Mouse (Mus musculus): ENCODE data around the gene Egr2.

Egr2 gene

DNA sequence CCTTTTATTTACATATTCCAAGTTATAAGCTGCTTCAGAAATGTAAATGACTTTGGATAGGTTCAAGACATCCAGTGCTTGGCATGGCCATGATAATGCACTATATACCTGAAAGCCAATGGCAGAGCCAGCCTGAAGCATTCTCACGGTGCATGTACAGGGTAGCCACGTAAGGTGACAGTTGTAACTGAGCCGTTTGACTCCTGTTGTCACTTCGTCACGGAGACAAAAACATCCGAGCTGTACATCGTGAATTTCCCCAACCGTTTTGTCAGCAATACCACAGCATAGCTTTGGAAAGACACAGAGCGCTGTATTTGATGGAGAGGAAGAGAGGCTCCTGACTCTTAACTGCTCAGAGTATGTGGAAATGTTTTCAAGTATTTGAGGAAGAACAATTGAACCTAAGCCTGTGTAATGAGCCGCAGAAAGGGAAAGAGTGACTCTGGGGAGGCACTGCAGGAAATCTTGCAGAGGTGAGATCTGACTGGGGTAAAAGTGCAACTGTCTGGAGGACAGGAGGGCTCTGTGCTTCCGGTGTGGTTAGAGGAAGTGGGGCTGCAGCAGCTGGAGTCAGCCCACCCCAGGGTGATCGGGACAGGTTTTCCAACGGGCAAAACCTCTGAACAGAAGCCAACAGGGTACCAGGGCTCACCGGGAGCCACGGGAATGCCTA lies 31.8 kb upstream of the Egr2 start:
- H3K27me3 ChIP-seq (ENCODE audit: insufficient read depth, low read length): no peaks in the 10 kb centered on the region; the same call in 1 of the 2 replicates
- H3K36me3 ChIP-seq (ENCODE audit: insufficient read depth, low read length): no peaks in the 10 kb centered on the region
- H3K4me3 ChIP-seq (replicated peaks; ENCODE audit: low read length): no peak overlapping the region

DNA sequence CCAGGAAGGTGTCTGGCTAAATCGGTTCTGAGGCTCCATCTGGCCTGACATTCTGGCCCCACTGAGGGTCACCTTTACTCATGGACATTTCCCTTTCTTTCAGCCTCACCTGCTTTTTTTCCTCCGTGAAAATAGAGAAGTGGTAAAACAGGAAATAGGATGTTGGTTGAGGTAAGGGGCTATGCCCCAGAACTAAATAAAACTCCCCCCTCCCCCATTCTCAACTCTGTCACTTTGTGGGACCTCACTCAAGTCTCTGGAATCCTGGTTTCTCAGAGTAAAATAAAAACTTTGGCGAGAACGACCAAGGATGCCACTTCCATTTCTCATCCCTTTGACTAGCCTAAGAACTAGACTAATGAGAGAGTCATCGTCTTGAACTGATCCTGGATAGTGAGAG lies 31.2 kb upstream of the Egr2 start:
- Histone ChIP-seq H3K27me3 (ENCODE audit: insufficient read depth, low read length) (no peaks in the 10 kb centered on the region; the same call in 1 of the 2 replicates), H3K9me3 (ENCODE audit: low read length) (peaks cover 12% of the 10 kb centered on the region), H3K4me3 (replicated peaks; ENCODE audit: low read length) (no peak overlapping the region), H3K36me3 (ENCODE audit: insufficient read depth, low read length) (no peaks in the 10 kb centered on the region), H3K4me1 (replicated peaks; ENCODE audit: low read depth, low read length) (no peaks in the 10 kb centered on the region)
- TF ChIP-seq CTCF (conservative IDR thresholded peaks at IDR 0.05; ENCODE audit: low read length): no peak
- no peak for TF ChIP-seq POU5F1 (IDR thresholded peaks at IDR 0.05; ENCODE audit: borderline replicate concordance, low read length)

More for the DNA sequence above, 31.8 kb upstream of the Egr2 start:
- no peaks in the 10 kb centered on the region for H3K4me1 ChIP-seq (replicated peaks; ENCODE audit: low read depth, low read length)
- TF ChIP-seq CTCF (conservative IDR thresholded peaks at IDR 0.05; ENCODE audit: low read length) (no peak), NANOG (IDR thresholded peaks at IDR 0.05; ENCODE audit: borderline replicate concordance, low read length) (no peak), POU5F1 (IDR thresholded peaks at IDR 0.05; ENCODE audit: borderline replicate concordance, low read length) (no peak)
- H3K9me3 ChIP-seq (ENCODE audit: low read length): peaks cover 7% of the 10 kb centered on the region

DNA sequence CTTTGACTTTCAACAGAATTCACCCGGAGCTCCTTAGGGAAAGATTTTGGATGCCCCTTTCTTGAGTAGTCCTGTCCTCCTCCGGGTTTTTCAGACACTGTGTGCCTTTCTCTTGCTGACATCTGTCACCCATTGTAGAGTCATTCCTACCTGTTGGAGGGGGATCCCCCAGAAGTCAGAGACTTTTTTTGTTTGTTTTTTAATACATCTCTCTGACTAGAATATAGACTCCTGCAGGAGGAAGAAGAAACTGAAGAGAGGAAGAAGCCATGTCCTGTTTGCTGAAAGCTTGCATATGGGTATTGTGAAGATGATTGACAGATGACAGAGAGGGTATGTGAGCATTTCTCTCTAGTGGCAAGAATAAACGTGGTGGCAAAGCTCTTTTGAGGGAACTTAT lies 30.0 kb upstream of the Egr2 start:
- H3K4me1 ChIP-seq (replicated peaks; ENCODE audit: low read depth, low read length): no peaks in the 10 kb centered on the region
- no peaks in the 10 kb centered on the region; the same call in 1 of the 2 replicates for H3K27me3 ChIP-seq (ENCODE audit: insufficient read depth, low read length)
- TF ChIP-seq POU5F1 (IDR thresholded peaks at IDR 0.05; ENCODE audit: borderline replicate concordance, low read length) (no peak), CTCF (conservative IDR thresholded peaks at IDR 0.05; ENCODE audit: low read length) (no peak), NANOG (IDR thresholded peaks at IDR 0.05; ENCODE audit: borderline replicate concordance, low read length) (no peak)
- no peaks in the 10 kb centered on the region for H3K36me3 ChIP-seq (ENCODE audit: insufficient read depth, low read length)
- no peak overlapping the region for H3K4me3 ChIP-seq (replicated peaks; ENCODE audit: low read length)
- peaks cover 25% of the 10 kb centered on the region for H3K9me3 ChIP-seq (ENCODE audit: low read length)

DNA sequence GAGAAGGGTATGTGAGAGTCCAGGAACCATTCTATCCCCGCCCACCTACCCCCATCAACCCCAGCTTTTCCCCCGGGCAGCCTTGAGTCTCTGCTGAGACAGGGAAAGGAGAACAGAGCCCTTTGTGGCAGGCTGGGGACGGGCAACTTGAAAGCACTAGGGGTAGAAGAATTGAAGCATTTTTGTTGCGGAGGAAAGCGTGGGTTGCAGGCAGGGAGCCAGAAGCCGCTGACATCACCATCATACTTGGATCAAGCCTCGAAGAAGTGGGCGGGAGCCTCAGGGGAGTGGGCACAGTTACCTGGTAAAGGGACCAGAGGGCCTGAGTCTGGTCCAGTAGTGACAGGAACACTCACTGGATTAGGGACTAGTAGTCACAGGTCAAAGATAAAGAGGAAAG lies 23.1 kb upstream of the Egr2 start:
- Histone ChIP-seq H3K36me3 (ENCODE audit: insufficient read depth, low read length) (no peaks in the 10 kb centered on the region), H3K27me3 (ENCODE audit: insufficient read depth, low read length) (no peaks in the 10 kb centered on the region), H3K4me1 (replicated peaks; ENCODE audit: low read depth, low read length) (no peaks in the 10 kb centered on the region), H3K4me3 (replicated peaks; ENCODE audit: low read length) (no peak overlapping the region), H3K9me3 (ENCODE audit: low read length) (peaks cover 25% of the 10 kb centered on the region)
- TF ChIP-seq CTCF (conservative IDR thresholded peaks at IDR 0.05; ENCODE audit: low read length) (no peak), NANOG (IDR thresholded peaks at IDR 0.05; ENCODE audit: borderline replicate concordance, low read length) (no peak), POU5F1 (IDR thresholded peaks at IDR 0.05; ENCODE audit: borderline replicate concordance, low read length) (no peak)

DNA sequence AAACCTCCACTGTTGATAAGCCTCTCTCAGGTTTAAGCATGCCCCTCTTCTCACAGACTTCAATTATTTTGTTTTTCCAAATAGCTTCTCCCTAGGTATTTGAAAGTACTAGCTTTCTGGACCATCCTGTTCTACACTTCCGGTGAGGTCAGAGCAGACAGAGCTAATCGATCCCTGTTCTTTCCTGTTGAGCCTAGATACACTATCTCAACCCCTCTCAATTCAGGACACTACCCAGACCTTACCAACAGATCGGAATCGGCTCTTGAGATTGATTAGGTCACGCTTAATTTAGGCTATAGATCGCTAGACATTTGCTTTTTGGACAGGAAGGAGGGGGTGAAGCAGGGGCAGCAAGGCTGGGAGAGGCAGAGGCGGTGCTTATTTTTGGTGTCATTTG lies 22.4 kb upstream of the Egr2 start:
- Histone ChIP-seq H3K27me3 (ENCODE audit: insufficient read depth, low read length) (no peaks in the 10 kb centered on the region), H3K36me3 (ENCODE audit: insufficient read depth, low read length) (no peaks in the 10 kb centered on the region), H3K9me3 (ENCODE audit: low read length) (peaks cover 24% of the 10 kb centered on the region), H3K4me1 (replicated peaks; ENCODE audit: low read depth, low read length) (no peaks in the 10 kb centered on the region), H3K4me3 (replicated peaks; ENCODE audit: low read length) (no peak overlapping the region)
- TF ChIP-seq CTCF (conservative IDR thresholded peaks at IDR 0.05; ENCODE audit: low read length): no peak
- TF ChIP-seq POU5F1 (IDR thresholded peaks at IDR 0.05; ENCODE audit: borderline replicate concordance, low read length): no peak
- TF ChIP-seq NANOG (IDR thresholded peaks at IDR 0.05; ENCODE audit: borderline replicate concordance, low read length): no peak

DNA sequence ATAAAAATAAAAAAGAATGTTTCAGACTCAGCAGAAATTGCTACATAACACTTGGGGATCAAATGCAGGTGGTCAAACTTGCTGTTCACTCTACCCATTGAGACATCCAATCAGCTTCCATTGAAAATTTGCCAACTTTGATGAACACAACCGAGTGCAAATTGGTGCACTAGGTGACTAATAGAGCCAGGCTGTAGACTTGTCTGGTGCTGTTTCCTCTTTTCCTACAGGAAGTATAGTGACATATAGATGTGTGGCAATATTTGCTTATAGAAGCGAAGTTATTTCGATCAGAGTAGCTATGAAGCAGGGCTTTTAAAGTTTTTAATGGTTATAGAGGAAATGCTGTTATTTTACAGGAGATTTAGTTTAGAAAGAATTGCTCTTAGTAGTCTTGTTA lies 16.5 kb upstream of the Egr2 start:
- TF ChIP-seq NANOG (IDR thresholded peaks at IDR 0.05; ENCODE audit: borderline replicate concordance, low read length) (no peak), CTCF (conservative IDR thresholded peaks at IDR 0.05; ENCODE audit: low read length) (no peak), POU5F1 (IDR thresholded peaks at IDR 0.05; ENCODE audit: borderline replicate concordance, low read length) (no peak)
- H3K36me3 ChIP-seq (ENCODE audit: insufficient read depth, low read length): no peaks in the 10 kb centered on the region
- H3K4me3 ChIP-seq (replicated peaks; ENCODE audit: low read length): no peak overlapping the region
- no peaks in the 10 kb centered on the region for H3K4me1 ChIP-seq (replicated peaks; ENCODE audit: low read depth, low read length)
- H3K9me3 ChIP-seq (ENCODE audit: low read length): no peaks in the 10 kb centered on the region
- no peaks in the 10 kb centered on the region for H3K27me3 ChIP-seq (ENCODE audit: insufficient read depth, low read length)

DNA sequence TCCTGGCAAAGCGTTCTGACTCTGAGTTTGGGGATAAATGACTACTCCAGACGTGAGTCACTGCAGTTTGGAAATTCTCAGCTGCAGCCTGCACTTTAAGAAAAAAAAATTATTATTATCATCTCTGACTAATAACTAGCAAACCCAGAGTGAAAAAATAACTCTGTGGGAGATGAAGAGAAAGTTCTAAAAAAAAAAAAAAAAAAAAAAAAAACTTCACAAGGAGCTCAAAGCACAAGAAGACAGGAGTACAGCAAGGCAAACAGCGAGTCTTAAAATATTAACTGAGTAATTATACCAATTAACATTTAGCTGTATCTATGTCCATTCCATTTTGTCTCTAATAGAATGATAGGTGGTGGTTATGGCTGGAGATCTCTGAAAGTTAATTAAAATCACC lies 11.1 kb upstream of the Egr2 start:
- Histone ChIP-seq H3K9me3 (ENCODE audit: low read length) (no peaks in the 10 kb centered on the region), H3K27me3 (ENCODE audit: insufficient read depth, low read length) (peaks cover 16% of the 10 kb centered on the region), H3K4me1 (replicated peaks; ENCODE audit: low read depth, low read length) (peaks cover 5% of the 10 kb centered on the region; the same call in 1 of the 2 replicates), H3K4me3 (replicated peaks; ENCODE audit: low read length) (no peak overlapping the region), H3K36me3 (ENCODE audit: insufficient read depth, low read length) (no peaks in the 10 kb centered on the region)
- TF ChIP-seq CTCF (conservative IDR thresholded peaks at IDR 0.05; ENCODE audit: low read length) (no peak), NANOG (IDR thresholded peaks at IDR 0.05; ENCODE audit: borderline replicate concordance, low read length) (no peak), POU5F1 (IDR thresholded peaks at IDR 0.05; ENCODE audit: borderline replicate concordance, low read length) (no peak)

DNA sequence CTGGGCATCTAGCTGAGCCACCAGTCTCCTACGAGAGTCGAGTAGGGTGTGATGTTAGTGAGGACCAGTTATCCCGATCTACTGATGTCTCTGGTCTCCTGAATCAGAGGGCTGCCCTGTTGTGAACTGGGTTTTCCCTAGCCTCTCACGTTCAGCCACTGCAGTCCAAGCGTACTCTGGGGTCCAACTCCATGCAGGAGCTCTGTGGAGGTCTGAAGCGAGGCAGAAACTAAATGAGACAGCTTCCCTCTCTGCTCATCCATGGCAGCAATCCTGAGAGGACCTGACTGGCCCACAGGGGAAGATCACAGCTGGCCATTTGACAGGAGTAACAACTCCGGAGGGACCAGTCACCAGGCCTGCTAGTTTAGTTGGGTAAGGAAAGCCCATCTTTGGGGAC lies 10.6 kb upstream of the Egr2 start:
- H3K4me3 ChIP-seq (replicated peaks; ENCODE audit: low read length): no peak overlapping the region
- no peaks in the 10 kb centered on the region for H3K36me3 ChIP-seq (ENCODE audit: insufficient read depth, low read length)
- peaks cover 16% of the 10 kb centered on the region for H3K27me3 ChIP-seq (ENCODE audit: insufficient read depth, low read length)
- TF ChIP-seq POU5F1 (IDR thresholded peaks at IDR 0.05; ENCODE audit: borderline replicate concordance, low read length): no peak
- no peak for TF ChIP-seq NANOG (IDR thresholded peaks at IDR 0.05; ENCODE audit: borderline replicate concordance, low read length)
- TF ChIP-seq CTCF (conservative IDR thresholded peaks at IDR 0.05; ENCODE audit: low read length): no peak
- no peaks in the 10 kb centered on the region for H3K9me3 ChIP-seq (ENCODE audit: low read length)
- H3K4me1 ChIP-seq (replicated peaks; ENCODE audit: low read depth, low read length): peaks cover 5% of the 10 kb centered on the region; the same call in 1 of the 2 replicates

DNA sequence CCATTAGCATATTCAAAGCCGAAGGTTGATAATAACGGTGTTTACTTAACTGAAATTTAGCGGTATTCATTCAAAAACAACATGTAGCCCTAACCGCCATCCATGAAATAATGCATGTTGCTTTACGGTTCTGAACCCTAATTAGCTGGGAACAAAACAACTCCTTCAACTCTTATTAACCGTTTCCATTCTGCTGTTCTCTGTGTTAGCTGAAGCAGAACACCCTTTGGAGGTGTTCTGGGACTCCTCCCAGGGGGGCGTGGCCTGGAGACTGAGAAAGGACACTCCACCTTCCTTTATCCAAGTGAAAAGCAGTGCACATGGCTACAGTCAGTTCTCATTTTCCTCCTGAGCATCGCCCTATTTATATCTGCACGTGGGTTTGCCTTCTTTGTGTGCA lies 8.8 kb upstream of the Egr2 start:
- H3K36me3 ChIP-seq (ENCODE audit: insufficient read depth, low read length): no peaks in the 10 kb centered on the region

More for the DNA sequence above, 8.8 kb upstream of the Egr2 start:
- no peak for TF ChIP-seq NANOG (IDR thresholded peaks at IDR 0.05; ENCODE audit: borderline replicate concordance, low read length)
- no peak for TF ChIP-seq POU5F1 (IDR thresholded peaks at IDR 0.05; ENCODE audit: borderline replicate concordance, low read length)
- no peak for TF ChIP-seq CTCF (conservative IDR thresholded peaks at IDR 0.05; ENCODE audit: low read length)
- Histone ChIP-seq H3K27me3 (ENCODE audit: insufficient read depth, low read length) (peaks cover 33% of the 10 kb centered on the region), H3K9me3 (ENCODE audit: low read length) (no peaks in the 10 kb centered on the region), H3K4me3 (replicated peaks; ENCODE audit: low read length) (no peak overlapping the region), H3K4me1 (replicated peaks; ENCODE audit: low read depth, low read length) (peaks cover 5% of the 10 kb centered on the region; the same call in 1 of the 2 replicates)

Measured in E14TG2a.4 (cell line).